ENCODE assay signal across 9 mouse cellular contexts in the genomic region with DNA sequence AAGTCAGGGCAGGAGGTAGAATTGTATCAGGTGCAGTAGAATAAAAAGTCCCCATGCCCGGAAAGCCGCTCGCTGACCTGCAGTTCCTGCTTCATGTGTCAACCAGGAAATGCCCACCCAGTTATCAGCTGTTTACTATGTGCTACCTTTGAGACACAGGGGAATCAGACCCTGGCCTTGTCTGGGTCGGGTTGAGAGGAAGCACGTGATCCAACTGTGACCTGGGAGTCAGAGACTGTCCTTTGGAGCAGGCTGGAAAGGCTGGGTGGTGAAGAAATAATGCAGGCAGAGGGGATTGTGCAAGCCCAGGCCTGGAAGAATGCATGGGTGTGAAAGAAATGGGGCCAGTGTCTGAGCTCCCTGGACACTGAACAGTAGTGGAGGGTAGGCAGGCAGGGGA. TPM values are rescaled to one million over a fixed set of nuclear protein-coding genes. Genes with fewer than 3 reads are reported as not detected.
DNase-seq lines count a peak whose midpoint lies in the region; ATAC-seq and TF ChIP-seq lines count a peak whose summit lies in the region.
"Had no signal": no experiment of that assay in that cellular context is flagged by ENCODE, and none has a peak within 500 bp of the region (broad histone marks: within the 10 kb centered on the region; RNA-seq: fewer than 3 reads in every experiment).

No protein-coding gene starts in this region.

- 0 out of 2 replicates have a peak, but pooled peaks have one; percentile 32 for ATAC-seq in kidney, embryonic 16.5 days (ENCODE audit: low FRiP score, low TSS enrichment)
- ATAC-seq in lung, postnatal 0 days: peak; percentile 79
- ATAC-seq in midbrain, embryonic 11.5 days (ENCODE audit: low FRiP score): no peak
- ATAC-seq in monocyte, adult 5-6 weeks (replicated peaks; ENCODE audit: insufficient number of reproducible peaks, low FRiP score, low TSS enrichment, poor library complexity, severe bottlenecking): no peak

- H3K27ac ChIP-seq in kidney, embryonic 16.5 days (ENCODE audit: low read length): no peak overlapping the region
- no peak overlapping the region for H3K27ac ChIP-seq in lung, postnatal 0 days (ENCODE audit: low read length)
- H3K27ac ChIP-seq in midbrain, embryonic 11.5 days (ENCODE audit: low read depth, low read length): no peak overlapping the region
- H3K27ac ChIP-seq: embryonic facial prominence, embryonic 15.5 days; hindbrain, embryonic 14.5 days had no signal

- H3K4me1 ChIP-seq in kidney, embryonic 16.5 days (ENCODE audit: insufficient read depth, low read length): peaks cover 4% of the 10 kb centered on the region
- H3K4me1 ChIP-seq in lung, postnatal 0 days (ENCODE audit: insufficient read depth, low read depth, low read length): no peaks in the 10 kb centered on the region
- peaks cover 5% of the 10 kb centered on the region; the same call in 1 of the 2 replicates for H3K4me1 ChIP-seq in midbrain, embryonic 11.5 days (ENCODE audit: control insufficient read depth, insufficient read depth, low read length)
- H3K4me1 ChIP-seq: embryonic facial prominence, embryonic 15.5 days had no signal

- H3K4me2 ChIP-seq in kidney, embryonic 16.5 days (replicated peaks; ENCODE audit: low read depth, low read length): no peak overlapping the region
- no peak overlapping the region for H3K4me2 ChIP-seq in lung, postnatal 0 days (replicated peaks; ENCODE audit: low read depth, low read length)
- no peak overlapping the region for H3K4me2 ChIP-seq in midbrain, embryonic 11.5 days
- H3K4me2 ChIP-seq: embryonic facial prominence, embryonic 15.5 days; hindbrain, embryonic 14.5 days had no signal

- H3K4me3 ChIP-seq in kidney, embryonic 16.5 days (ENCODE audit: low read length): no peak overlapping the region
- no peak overlapping the region for H3K4me3 ChIP-seq in lung, postnatal 0 days (ENCODE audit: low read depth, low read length)
- no peak overlapping the region for H3K4me3 ChIP-seq in midbrain, embryonic 11.5 days (ENCODE audit: low read depth, low read length)
- H3K4me3 ChIP-seq: embryonic facial prominence, embryonic 15.5 days had no signal

- 44% methylated on average over 5 of the region's 5 CpGs for WGBS in kidney, embryonic 16.5 days
- 42% methylated on average over 5 of the region's 5 CpGs for WGBS in lung, postnatal 0 days
- WGBS in midbrain, embryonic 11.5 days: 77% methylated on average over 5 of the region's 5 CpGs

- H3K9ac ChIP-seq in kidney, embryonic 16.5 days (replicated peaks; ENCODE audit: low read length): no peak overlapping the region
- no peak overlapping the region for H3K9ac ChIP-seq in lung, postnatal 0 days (replicated peaks; ENCODE audit: low read depth)
- H3K9ac ChIP-seq in midbrain, embryonic 11.5 days (ENCODE audit: low read length): no peak overlapping the region
- H3K9ac ChIP-seq: embryonic facial prominence, embryonic 15.5 days; hindbrain, embryonic 14.5 days had no signal

- DNase-seq in spleen, postnatal 36 days (ENCODE audit: low spot score in 2 of 2): peak; percentile 86 to 89
- no peak for DNase-seq in spleen, postnatal 4 days (ENCODE audit: low spot score in 2 of 2)
- DNase-seq in lung, postnatal 0 days (ENCODE audit: low spot score): peak; percentile 86
- DNase-seq in right cerebral cortex, postnatal 4 days: no peak
- DNase-seq in midbrain, embryonic 11.5 days (ENCODE audit: low spot score, missing footprints): no peak

- no peak for TF ChIP-seq CTCF in lung, postnatal 0 days (IDR thresholded peaks at IDR 0.05)

- no peaks in the 10 kb centered on the region for H3K36me3 ChIP-seq in kidney, embryonic 16.5 days (ENCODE audit: insufficient read depth, low read length)
- no peaks in the 10 kb centered on the region for H3K36me3 ChIP-seq in lung, postnatal 0 days (ENCODE audit: insufficient read depth, low read length)
- no peaks in the 10 kb centered on the region for H3K36me3 ChIP-seq in midbrain, embryonic 11.5 days (ENCODE audit: control insufficient read depth, insufficient read depth, low read length)
- H3K36me3 ChIP-seq: embryonic facial prominence, embryonic 15.5 days had no signal

- H3K27me3 ChIP-seq in kidney, embryonic 16.5 days (ENCODE audit: insufficient read depth, low read length): no peaks in the 10 kb centered on the region
- H3K27me3 ChIP-seq in lung, postnatal 0 days (replicated peaks; ENCODE audit: insufficient read depth, low read length): no peaks in the 10 kb centered on the region
- H3K27me3 ChIP-seq in midbrain, embryonic 11.5 days (ENCODE audit: control insufficient read depth, insufficient read depth, low read length): no peaks in the 10 kb centered on the region
- H3K27me3 ChIP-seq: embryonic facial prominence, embryonic 15.5 days had no signal

- TF ChIP-seq EP300 in lung, postnatal 0 days (IDR thresholded peaks at IDR 0.05): no peak

- no peaks in the 10 kb centered on the region for H3K9me3 ChIP-seq in kidney, embryonic 16.5 days (ENCODE audit: low read length)
- H3K9me3 ChIP-seq in lung, postnatal 0 days (ENCODE audit: low read length): no peaks in the 10 kb centered on the region
- no peaks in the 10 kb centered on the region for H3K9me3 ChIP-seq in midbrain, embryonic 11.5 days (ENCODE audit: control insufficient read depth, low read length)
- H3K9me3 ChIP-seq: embryonic facial prominence, embryonic 15.5 days had no signal

RNA-seq across cellular contexts. Expression of gene Arap1, which starts 6.6 kb away (rescaled TPM):
- 106 and 112 TPM in 2 replicates for polyA plus RNA-seq in kidney, embryonic 16.5 days (2015; fragmentation: Nextera tagmentation; extraction: Ambion mirVana)
- 105 and 110 TPM in 2 replicates for polyA plus RNA-seq in lung, postnatal 0 days (2015; fragmentation: Nextera tagmentation; extraction: Ambion mirVana)
- polyA plus RNA-seq in midbrain, embryonic 11.5 days (2014; fragmentation: Nextera tagmentation; extraction: Ambion mirVana): 10.8 and 11.2 TPM in 2 replicates
- 247 to 347 TPM (median 330 TPM) in 3 replicates for total RNA-seq in monocyte, adult 5-6 weeks (2017)

RNA-seq across cellular contexts. Expression of gene Stard10, which starts 37.5 kb away (rescaled TPM):
- 57.7 and 66.8 TPM in 2 replicates for polyA plus RNA-seq in kidney, embryonic 16.5 days (2015; fragmentation: Nextera tagmentation; extraction: Ambion mirVana)
- polyA plus RNA-seq in lung, postnatal 0 days (2015; fragmentation: Nextera tagmentation; extraction: Ambion mirVana): 40.3 and 46.3 TPM in 2 replicates
- polyA plus RNA-seq in midbrain, embryonic 11.5 days (2014; fragmentation: Nextera tagmentation; extraction: Ambion mirVana): 5.3 and 5.7 TPM in 2 replicates
- 2.3 to 14.3 TPM (median 12.1 TPM) in 3 replicates for total RNA-seq in monocyte, adult 5-6 weeks (2017)

RNA-seq across cellular contexts. Expression of gene Atg16l2, which starts 52.4 kb away (rescaled TPM):
- 23.7 TPM in 2 replicates for polyA plus RNA-seq in kidney, embryonic 16.5 days (2015; fragmentation: Nextera tagmentation; extraction: Ambion mirVana)
- 12.9 and 17.1 TPM in 2 replicates for polyA plus RNA-seq in lung, postnatal 0 days (2015; fragmentation: Nextera tagmentation; extraction: Ambion mirVana)
- 8.5 and 14.8 TPM in 2 replicates for polyA plus RNA-seq in midbrain, embryonic 11.5 days (2014; fragmentation: Nextera tagmentation; extraction: Ambion mirVana)
- total RNA-seq in monocyte, adult 5-6 weeks (2017): 21.8 to 36.0 TPM (median 26.3 TPM) in 3 replicates

RNA-seq across cellular contexts. Expression of gene Gm45837, which starts 56.3 kb away (rescaled TPM):
- polyA plus RNA-seq in kidney, embryonic 16.5 days (2015; fragmentation: Nextera tagmentation; extraction: Ambion mirVana): 9.9 TPM in 1 of 2 replicates, not detected in the other
- polyA plus RNA-seq in lung, postnatal 0 days (2015; fragmentation: Nextera tagmentation; extraction: Ambion mirVana): 4.0 and 4.2 TPM in 2 replicates
- not detected in 2 replicates for polyA plus RNA-seq in midbrain, embryonic 11.5 days (2014; fragmentation: Nextera tagmentation; extraction: Ambion mirVana)
- total RNA-seq in monocyte, adult 5-6 weeks (2017): 8.9 to 28.8 TPM (median 12.5 TPM) in 3 replicates
- polyA plus RNA-seq: hindbrain, embryonic 14.5 days had no signal

Comparison
In these comparisons a context has a peak if more than half of its experiments do, and no peak if none do; other contexts are left out.
1. DNase-seq: peak in spleen, postnatal 36 days (2 of 2) and lung, postnatal 0 days (single experiment); none in spleen, postnatal 4 days (0 of 2), right cerebral cortex, postnatal 4 days (single experiment) and midbrain, embryonic 11.5 days (single experiment).
2. ATAC-seq: peak in kidney, embryonic 16.5 days (single experiment) and lung, postnatal 0 days (single experiment); none in midbrain, embryonic 11.5 days (single experiment) and monocyte, adult 5-6 weeks (single experiment).